Mouse (Mus musculus): ENCODE results near the gene Ttc6. TPM values are rescaled to one million over a fixed set of nuclear protein-coding genes. Genes with fewer than 3 reads are reported as not detected.

The Ttc6 gene
- polyA plus RNA-seq, 1 experiment from 2014 or later: 4.2 TPM

DNA sequence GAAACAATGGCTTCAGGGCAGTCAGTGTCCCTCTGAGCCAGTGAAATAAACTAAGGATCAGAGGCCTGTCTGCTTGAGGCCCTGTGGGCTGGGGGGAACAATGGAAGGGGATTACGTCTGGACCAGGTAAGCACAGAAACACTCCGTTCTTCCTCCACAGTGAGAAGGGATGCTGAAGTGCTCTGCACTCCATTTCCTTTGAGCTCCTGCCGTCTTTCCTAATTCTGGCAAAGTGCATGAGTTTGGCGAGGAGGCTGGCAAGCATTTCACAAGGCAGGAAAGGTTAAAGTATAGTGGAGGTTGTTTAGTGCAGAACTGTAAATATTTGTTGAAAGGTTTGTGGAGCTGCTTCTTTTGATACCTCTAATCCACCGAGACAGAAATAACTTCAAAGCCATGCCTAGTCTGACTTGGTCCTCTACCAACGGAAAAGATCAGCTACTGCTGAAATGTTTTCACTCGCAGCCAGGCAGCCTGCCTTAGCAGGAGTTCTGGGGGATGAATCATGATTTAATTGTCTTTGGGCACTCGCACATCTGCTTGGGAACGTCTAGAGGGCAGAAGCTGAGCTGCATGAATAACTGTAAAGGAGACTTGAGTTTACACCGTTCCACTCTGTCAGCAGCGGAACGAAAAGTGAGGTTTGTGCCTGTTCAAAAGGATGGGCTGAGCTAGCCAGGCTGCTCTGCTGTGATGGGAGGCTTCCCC, 212.5 kb downstream of the Ttc6 start:
- Histone ChIP-seq H3K9me3 (no peaks in the 10 kb centered on the region), H3K27ac (no peak overlapping the region), H3K4me3 (replicated peaks) (no peak overlapping the region), H3K4me2 (peak overlapping the region; percentile 21; the same call in 1 of the 2 replicates), H3K27me3 (replicated peaks) (no peaks in the 10 kb centered on the region), H3K36me3 (no peaks in the 10 kb centered on the region), H3K9ac (no peak overlapping the region), H3K4me1 (no peaks in the 10 kb centered on the region)
- ATAC-seq (ENCODE audit: insufficient read depth, low FRiP score, low read depth): no peak; the same call in 1 of the 2 replicates
- WGBS: 13% methylated on average over 12 of the region's 12 CpGs

DNA sequence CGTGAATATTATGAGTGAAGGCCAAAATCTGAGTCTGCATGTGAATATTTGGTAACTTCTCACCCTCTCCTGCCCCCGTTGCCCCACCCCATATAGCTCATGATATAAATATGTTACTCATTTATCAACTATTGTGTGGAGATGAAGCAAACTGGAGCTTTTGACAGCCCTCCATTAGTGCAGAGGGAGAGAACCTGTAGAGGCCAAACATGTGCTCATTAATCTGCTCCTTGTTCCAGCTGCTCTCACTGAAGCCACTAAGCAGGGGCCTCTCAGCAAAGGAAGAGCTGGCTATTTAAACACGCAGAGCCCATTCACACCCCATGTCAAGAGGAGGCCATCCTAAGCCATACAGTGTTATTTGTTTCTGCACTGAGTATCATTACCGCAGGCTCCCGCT, 218.0 kb downstream of the Ttc6 start:
- 44% methylated on average over 5 of the region's 5 CpGs for WGBS

DNA sequence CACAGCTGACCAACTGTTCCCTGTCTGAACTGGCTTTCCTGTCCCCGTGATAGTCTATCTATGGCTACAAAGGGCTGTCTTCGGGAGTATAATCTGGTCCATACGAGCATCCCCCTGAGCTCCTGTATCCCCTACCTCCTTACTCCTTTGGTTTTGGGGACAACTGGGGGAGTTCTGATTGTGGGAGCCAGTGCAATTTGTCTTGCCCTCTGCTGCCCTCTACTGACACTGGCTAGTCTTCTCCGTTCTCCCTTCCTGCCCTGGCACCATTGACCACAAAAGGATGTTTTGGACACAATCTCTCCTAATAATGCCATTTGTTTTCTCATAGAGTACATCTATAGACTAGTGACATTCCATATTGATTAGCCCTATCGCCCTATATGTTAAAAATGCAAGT, 223.6 kb downstream of the Ttc6 start:
- no peak overlapping the region for H3K9ac ChIP-seq
- no peak for ATAC-seq (ENCODE audit: insufficient read depth, low FRiP score, low read depth)
- H3K4me1 ChIP-seq: no peaks in the 10 kb centered on the region
- no peaks in the 10 kb centered on the region for H3K36me3 ChIP-seq
- no peaks in the 10 kb centered on the region for H3K27me3 ChIP-seq (replicated peaks)
- H3K9me3 ChIP-seq: no peaks in the 10 kb centered on the region
- 26% methylated on average over 5 of the region's 5 CpGs for WGBS
- no peak overlapping the region for H3K4me2 ChIP-seq
- no peak overlapping the region for H3K4me3 ChIP-seq (replicated peaks)
- no peak overlapping the region for H3K27ac ChIP-seq

More for the DNA sequence above, 218.0 kb downstream of the Ttc6 start:
- Histone ChIP-seq H3K9me3 (no peaks in the 10 kb centered on the region), H3K4me1 (no peaks in the 10 kb centered on the region), H3K36me3 (no peaks in the 10 kb centered on the region), H3K4me2 (no peak overlapping the region), H3K27ac (no peak overlapping the region), H3K9ac (no peak overlapping the region), H3K4me3 (replicated peaks) (no peak overlapping the region), H3K27me3 (replicated peaks) (no peaks in the 10 kb centered on the region)
- ATAC-seq (ENCODE audit: insufficient read depth, low FRiP score, low read depth): peak; percentile 35; the same call in 1 of the 2 replicates

Other genes with a start within 250 kb of the Ttc6 start
- gene Foxa1, start 17.2 kb upstream of the Ttc6 start, polyA plus RNA-seq (2015; fragmentation: Nextera tagmentation; extraction: Ambion mirVana): 23.2 and 27.1 TPM in 2 replicates